Mouse (Mus musculus) frontal cortex, postnatal 36 days (tissue): Measurements from ENCODE around the gene Cramp1l.
"Not testable (repeated sequence)": the region's sequence is repeated elsewhere in the genome, so short reads cannot be mapped to it uniquely, and the experiment has no call there.

Source experiments
- DNase-seq, 2 experiments: peaks; one replicate each; pipeline ENCODE4 v3.0.0; 2022; ENCODE audit warnings: low spot score in 2 of 2

The Cramp1l gene

GRCm38 (mm10) chr17:24960135-24960851 lies 55.3 kb downstream of the Cramp1l start, which contains the start of gene Jpt2:
Jpt2 (minus strand) TSS chr17:24960689.
- DNase-seq: peak; percentile 95 to 98

GRCm38 (mm10) chr17:24959371-24959770 lies 56.2 kb downstream of the Cramp1l start:
- DNase-seq: no peak

DNA sequence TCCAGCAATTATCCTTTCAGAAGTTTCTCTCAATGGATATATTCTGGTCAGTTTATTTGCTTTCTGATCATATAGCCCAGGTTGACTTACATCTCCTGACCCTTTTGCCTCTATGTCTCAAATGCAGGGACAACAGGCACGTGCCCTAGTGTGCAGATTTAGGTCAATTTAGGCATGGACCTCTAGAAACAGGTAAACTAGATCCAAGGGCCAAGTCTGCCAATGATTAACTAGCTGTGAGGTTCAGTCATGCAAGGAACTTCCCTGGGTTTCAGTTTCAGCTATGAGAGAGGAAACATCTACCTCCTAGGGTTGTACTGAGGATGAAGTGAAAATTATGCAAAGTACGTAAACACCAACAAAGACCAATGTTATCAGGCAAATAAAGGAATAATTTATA lies 62.3 kb downstream of the Cramp1l start:
- DNase-seq: no peak

DNA sequence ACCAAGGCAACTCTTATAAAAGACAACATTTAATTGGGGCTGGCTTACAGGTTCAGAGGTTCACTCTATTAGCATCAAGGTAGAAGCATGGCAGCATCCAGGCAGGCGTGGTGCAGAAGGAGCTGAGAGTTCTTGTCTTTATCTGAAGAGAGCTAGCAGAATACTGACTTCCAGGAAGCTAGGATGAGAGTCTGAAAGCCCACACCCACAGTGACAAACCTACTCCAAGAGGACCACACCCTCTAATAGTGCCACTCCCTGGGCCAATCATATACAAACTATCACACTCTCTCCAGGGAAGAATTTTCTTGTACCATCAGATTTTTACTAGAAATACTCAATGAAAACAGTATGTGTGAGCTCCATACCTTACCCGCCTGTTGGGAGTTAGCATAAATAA lies 64.9 kb downstream of the Cramp1l start:
- DNase-seq: no peak

DNA sequence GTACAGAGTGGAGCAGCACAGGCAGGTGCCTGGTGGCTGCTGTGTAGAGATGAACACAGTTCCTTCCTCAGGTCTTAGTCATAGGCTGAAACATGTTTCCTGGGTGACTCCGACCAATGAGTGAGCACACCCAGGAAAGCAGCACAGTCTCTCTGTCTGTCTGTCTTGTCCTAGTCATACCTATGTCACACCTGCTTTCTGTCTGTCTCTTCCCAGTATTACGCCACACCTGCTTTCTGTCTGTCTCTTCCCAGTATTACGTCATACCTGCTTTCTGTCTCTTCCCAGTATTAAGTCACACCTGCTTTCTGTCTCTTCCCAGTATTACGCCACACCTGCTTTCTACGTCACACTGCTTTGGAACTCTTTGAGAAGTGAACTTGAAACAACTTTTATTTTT lies 67.4 kb downstream of the Cramp1l start:
- no peak for DNase-seq

GRCm38 (mm10) chr17:24943589-24943988 lies 72.0 kb downstream of the Cramp1l start:
- DNase-seq: not testable (repeated sequence)

GRCm38 (mm10) chr17:24943036-24943435 lies 72.6 kb downstream of the Cramp1l start:
- DNase-seq: peak; percentile 57 to 82

GRCm38 (mm10) chr17:24942453-24942852 lies 73.1 kb downstream of the Cramp1l start:
- peak; percentile 25 to 62 for DNase-seq

- DNase-seq: no peak
Measured at GRCm38 (mm10) chr17:24937266-24937665, 78.3 kb downstream of the Cramp1l start.

DNA sequence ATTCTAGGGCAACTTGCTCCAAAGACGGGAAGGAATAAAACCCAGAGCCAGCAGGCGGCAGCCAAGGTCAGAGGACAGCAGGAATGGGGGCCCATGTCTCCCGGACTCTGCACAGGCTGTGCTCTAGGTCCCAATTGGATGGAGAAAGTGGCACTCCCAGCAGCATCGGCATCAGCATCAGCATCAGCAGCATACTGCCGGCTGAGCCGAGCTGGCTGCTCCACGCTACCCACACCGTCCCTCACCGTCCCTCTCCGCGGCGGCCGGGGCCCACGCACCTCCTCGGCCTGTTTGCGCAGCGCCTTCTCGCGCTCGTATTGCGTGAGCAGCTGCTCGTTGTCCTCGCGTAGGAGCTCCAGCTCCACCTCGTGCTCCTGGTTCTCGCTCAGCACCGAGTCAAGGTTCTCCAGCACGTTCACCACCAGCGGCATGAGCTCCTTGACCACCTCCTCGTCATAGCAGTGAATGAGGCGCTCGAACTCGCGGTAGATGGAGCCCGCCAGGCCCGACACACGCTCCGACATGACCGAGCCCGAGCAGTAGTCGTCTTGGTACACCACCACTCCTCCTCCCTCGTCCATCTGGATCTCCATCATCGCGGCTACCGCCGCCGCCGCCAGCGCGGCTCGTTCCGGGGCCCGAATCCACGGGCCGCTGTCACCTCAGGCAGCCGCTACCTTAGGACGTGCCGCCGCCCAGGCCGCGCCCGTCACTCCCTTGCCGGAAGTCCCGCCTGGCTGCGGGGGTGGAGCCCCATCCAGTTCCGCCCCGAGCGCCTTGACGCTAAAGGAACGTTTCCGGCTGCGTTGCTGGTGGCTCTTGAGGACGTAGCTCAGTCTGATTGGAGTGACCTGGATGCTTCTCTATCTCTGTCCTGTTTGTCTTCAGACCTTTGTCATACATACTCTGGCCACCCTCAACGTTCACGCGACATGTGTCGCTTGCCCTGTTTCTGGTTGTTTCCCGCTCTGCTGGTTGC lies 79.0 kb downstream of the Cramp1l start, which contains the start of gene Mapk8ip3:
Gene Mapk8ip3 (minus strand): TSS at position 719 of the 979 bp plus-strand sequence.
- peak; percentile 95 to 96 for DNase-seq

DNA sequence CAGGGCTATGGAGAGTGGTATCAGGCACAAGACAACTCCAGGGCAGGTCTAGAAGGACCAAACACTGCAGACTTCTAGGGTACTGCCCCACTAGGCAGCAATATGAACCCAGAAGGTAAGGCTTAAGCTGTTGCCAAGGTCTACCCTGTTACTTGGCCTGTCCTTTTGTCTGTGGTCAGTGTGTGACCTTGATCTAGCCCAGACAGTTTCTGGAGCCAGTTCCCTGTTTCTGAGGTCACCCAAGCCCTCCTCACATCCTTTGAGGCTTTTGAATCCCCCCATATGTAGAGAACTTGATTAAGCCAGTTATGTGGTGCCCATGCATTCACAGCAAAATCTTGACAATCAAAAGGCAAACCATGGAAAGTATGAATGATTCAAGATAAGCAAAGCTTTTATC lies 79.9 kb downstream of the Cramp1l start:
- no peak for DNase-seq

GRCm38 (mm10) chr17:24934926-24935325 lies 80.7 kb downstream of the Cramp1l start:
- no peak for DNase-seq

GRCm38 (mm10) chr17:24933163-24933562 lies 82.4 kb downstream of the Cramp1l start:
- no peak for DNase-seq

GRCm38 (mm10) chr17:24932431-24932830 lies 83.2 kb downstream of the Cramp1l start:
- no peak for DNase-seq

DNA sequence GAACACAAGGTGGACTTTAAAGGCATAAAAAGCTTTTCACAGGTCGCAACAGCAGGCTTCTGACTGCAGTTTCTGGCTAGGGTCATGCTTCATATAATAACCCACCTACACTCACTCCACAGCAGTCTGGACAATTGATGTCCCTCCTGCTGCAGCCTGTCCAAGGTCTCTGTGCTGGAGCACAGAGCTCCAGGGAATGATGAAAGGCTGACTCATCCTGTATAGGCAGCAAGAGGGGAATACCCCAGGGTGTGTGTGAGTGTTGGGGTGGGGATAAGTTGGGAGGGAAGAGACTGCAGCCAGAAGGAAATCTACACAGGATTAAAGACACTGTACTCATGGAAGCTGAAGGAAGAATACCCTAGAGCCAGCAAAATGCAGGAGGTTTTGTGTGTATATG lies 86.1 kb downstream of the Cramp1l start:
- no peak for DNase-seq

DNA sequence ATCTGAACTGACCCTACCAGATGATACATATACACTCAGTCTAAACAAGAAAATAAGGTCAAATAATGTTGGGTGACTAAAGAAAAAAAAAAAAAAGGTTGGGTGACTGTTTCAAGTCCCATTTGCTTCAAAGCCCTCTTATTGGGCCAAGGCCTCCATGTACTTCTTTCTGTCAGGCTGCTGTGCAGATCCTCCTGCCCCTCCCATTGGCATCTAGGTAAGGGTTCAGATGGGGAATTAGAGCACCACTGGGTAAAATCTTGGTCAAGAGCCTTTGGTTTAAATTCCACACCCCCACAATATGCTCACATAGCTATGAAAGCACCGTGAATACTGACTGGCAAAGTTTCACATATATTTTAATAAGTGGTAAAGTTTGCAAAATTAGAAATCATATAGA lies 92.3 kb downstream of the Cramp1l start:
- no peak for DNase-seq

- DNase-seq: no peak
Measured at GRCm38 (mm10) chr17:24913984-24914383, 101.6 kb downstream of the Cramp1l start.
